Mouse (Mus musculus) embryonic fibroblast, embryonic 13.5 days (primary cell): ENCODE measurements around the gene Kcnd3.

ENCODE experiments used
- CTCF ChIP-seq: IDR thresholded peaks from 2 replicates; pipeline ENCODE4 v1.5.1; 2011; ENCODE audit warnings: mild to moderate bottlenecking, control low read depth, low read length, moderate library complexity, borderline replicate concordance; ENCODE audit not compliant: insufficient read depth
- POLR2A ChIP-seq: IDR thresholded peaks from 2 replicates; pipeline ENCODE4 v1.6.1; 2011; ENCODE audit warnings: low read depth, mild to moderate bottlenecking, control low read depth, low read length, moderate library complexity

DNA sequence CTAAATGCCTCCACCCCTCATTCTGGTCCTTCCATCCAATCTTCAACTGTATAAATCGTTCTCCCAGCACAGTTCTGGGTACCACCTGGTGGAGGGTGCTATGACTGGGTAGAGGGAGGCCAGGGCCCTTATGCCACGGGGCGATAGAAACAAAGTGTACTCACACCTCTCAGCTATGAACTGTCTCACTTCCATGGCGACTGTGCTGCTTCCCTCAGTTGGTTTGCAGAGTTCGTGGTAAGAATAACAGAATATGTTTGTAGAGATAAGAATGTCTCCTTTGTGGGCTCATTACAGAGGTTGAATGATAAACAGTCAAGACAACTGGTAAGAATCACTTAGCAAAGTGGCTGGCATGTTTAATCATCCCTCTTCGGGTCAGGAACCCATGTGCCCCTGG, 68.3 kb downstream of the Kcnd3 start:
- no peak for TF ChIP-seq POLR2A
- TF ChIP-seq CTCF: no peak
